Mouse (Mus musculus) lung, postnatal 0 days (tissue): ENCODE data around the gene Il10rb. TPM values are rescaled to one million over a fixed set of nuclear protein-coding genes. Genes with fewer than 3 reads are reported as not detected.
"Not testable (repeated sequence)": the region's sequence is repeated elsewhere in the genome, so short reads cannot be mapped to it uniquely, and the experiment has no call there.

Experiments
- ATAC-seq: fragments of 200-750 bp; cut with Nextera tagmentation; 2 replicates; pipeline ENCODE4 v1.8.0; 2017; ENCODE audit warnings: moderate library complexity
- DNase-seq: peaks from one replicate; pipeline ENCODE4 v3.0.0-alpha.2; 2016; ENCODE audit warnings: low spot score
- H3K27ac ChIP-seq: fragments of 300-500 bp; sonication (generic); 2 replicates; pipeline ENCODE4 v1.5.1; 2014; ENCODE audit warnings: antibody characterized with exemption, mild to moderate bottlenecking, low read length, mixed read lengths
- H3K27me3 ChIP-seq: fragments of 300-500 bp; sonication (generic); replicated peaks from 2 replicates; pipeline ENCODE4 v1.6.1; 2014; ENCODE audit warnings: low read length, mixed read lengths; ENCODE audit not compliant: insufficient read depth
- H3K36me3 ChIP-seq: fragments of 300-500 bp; sonication (generic); 2 replicates; pipeline ENCODE4 v1.6.1; 2014; ENCODE audit warnings: low read length, mixed read lengths; ENCODE audit not compliant: insufficient read depth
- H3K4me1 ChIP-seq: fragments of 300-500 bp; sonication (generic); 2 replicates; pipeline ENCODE4 v1.6.1; 2014; ENCODE audit warnings: antibody characterized with exemption, low read depth, low read length, mixed read lengths; ENCODE audit not compliant: insufficient read depth
- H3K4me2 ChIP-seq: fragments of 300-500 bp; sonication (generic); replicated peaks from 2 replicates; pipeline ENCODE4 v1.6.1; 2014; ENCODE audit warnings: low read depth, mild to moderate bottlenecking, low read length, moderate library complexity, mixed read lengths
- H3K4me3 ChIP-seq: fragments of 300-500 bp; sonication (generic); 2 replicates; pipeline ENCODE4 v1.5.1; 2014; ENCODE audit warnings: low read depth, low read length
- H3K9ac ChIP-seq: fragments of 300-500 bp; sonication (generic); replicated peaks from 2 replicates; pipeline ENCODE4 v1.6.1; 2014; ENCODE audit warnings: low read depth, mild to moderate bottlenecking
- H3K9me3 ChIP-seq: fragments of 300-500 bp; sonication (generic); 2 replicates; pipeline ENCODE4 v1.6.1; 2016; ENCODE audit warnings: low read length, mixed read lengths
- CTCF ChIP-seq: IDR thresholded peaks from 2 replicates; pipeline ENCODE4 v1.5.1; 2016; ENCODE audit warnings: antibody characterized with exemption, mild to moderate bottlenecking
- EP300 ChIP-seq: IDR thresholded peaks from 2 replicates; pipeline ENCODE4 v1.6.1; 2016; ENCODE audit warnings: antibody characterized with exemption, mild to moderate bottlenecking, control low read depth
- WGBS: fragments of 180-500 bp; shearing (Covaris S2); extraction: QIAGEN DNeasy Blood & Tissue Kit; methylation state at CpG from one replicate; pipeline ENCODE4 v1.1.7; 2014; 5-methylcytosine and 5-hydroxymethylcytosine counted together
- polyA plus RNA-seq: library from polyadenylated mRNA; unstranded; fragments of >200 nt; fragmentation: Nextera tagmentation; extraction: Ambion mirVana; gene quantifications from 2 replicates; pipeline ENCODE4 v1.2.1, GENCODE M21; 2015

The Il10rb gene
- polyA plus RNA-seq, 1 experiment from 2014 or later, result 90.5 TPM

- 74% methylated on average over 3 of the region's 3 CpGs for WGBS
These were observed 28.2 kb downstream of the Il10rb start for GRCm38 (mm10) chr16:91434119-91434518.

GRCm38 (mm10) chr16:91438081-91438480 is 32.1 kb downstream of the Il10rb start:
- Histone ChIP-seq H3K4me2 (no peak overlapping the region), H3K36me3 (no peaks in the 10 kb centered on the region), H3K27me3 (no peaks in the 10 kb centered on the region), H3K27ac (no peak overlapping the region), H3K4me3 (no peak overlapping the region), H3K4me1 (peaks cover 3% of the 10 kb centered on the region; the same call in 1 of the 2 replicates), H3K9ac (no peak overlapping the region), H3K9me3 (no peaks in the 10 kb centered on the region)
- WGBS, result 63% methylated on average over 3 of the region's 3 CpGs
- TF ChIP-seq EP300 (no peak), CTCF (no peak)
- ATAC-seq (no peak), DNase-seq (no peak)

More at GRCm38 (mm10) chr16:91434119-91434518, 28.2 kb downstream of the Il10rb start:
- Histone ChIP-seq H3K9me3 (no peaks in the 10 kb centered on the region), H3K4me2 (no peak overlapping the region), H3K4me1 (no peaks in the 10 kb centered on the region; the same call in 1 of the 2 replicates), H3K27me3 (no peaks in the 10 kb centered on the region), H3K27ac (no peak overlapping the region), H3K9ac (no peak overlapping the region), H3K4me3 (no peak overlapping the region), H3K36me3 (no peaks in the 10 kb centered on the region)
- no peak for TF ChIP-seq CTCF
- no peak for TF ChIP-seq EP300
- DNase-seq (no peak), ATAC-seq (no peak)

GRCm38 (mm10) chr16:91438599-91438998 is 32.6 kb downstream of the Il10rb start:
- not testable (repeated sequence) for H3K36me3 ChIP-seq, H3K4me1 ChIP-seq, H3K9ac ChIP-seq, H3K4me2 ChIP-seq, ATAC-seq, H3K9me3 ChIP-seq, H3K27me3 ChIP-seq, H3K4me3 ChIP-seq, H3K27ac ChIP-seq, DNase-seq
- WGBS, result 80% methylated on average over 1 of the region's 1 CpGs

DNA sequence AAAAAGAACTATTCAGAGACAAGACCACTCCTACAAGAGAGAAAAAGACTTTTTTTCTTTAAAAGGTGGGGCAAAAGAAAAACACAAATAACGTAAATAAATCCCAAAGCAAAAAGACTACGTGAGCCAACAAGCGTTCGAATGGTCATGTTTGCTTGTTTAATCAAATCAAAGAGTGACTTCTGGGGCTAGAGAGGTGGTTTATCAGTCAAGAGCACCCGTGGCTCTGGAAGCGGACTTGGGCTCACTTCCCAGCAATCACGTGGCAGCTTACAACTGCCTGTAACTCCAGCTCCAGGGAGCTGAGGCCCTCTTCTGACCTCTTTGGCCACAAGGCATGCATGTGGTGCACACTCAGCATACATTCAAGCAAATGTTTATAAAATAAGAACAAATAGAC is 35.4 kb downstream of the Il10rb start:
- Histone ChIP-seq H3K36me3 (no peaks in the 10 kb centered on the region), H3K4me2 (no peak overlapping the region), H3K27me3 (no peaks in the 10 kb centered on the region), H3K4me1 (peaks cover 3% of the 10 kb centered on the region; the same call in 1 of the 2 replicates), H3K9ac (no peak overlapping the region), H3K4me3 (no peak overlapping the region), H3K27ac (peak overlapping the region; percentile 43; the same call in 1 of the 2 replicates), H3K9me3 (no peaks in the 10 kb centered on the region)
- DNase-seq (peak; percentile 88), ATAC-seq (peak; percentile 96)
- TF ChIP-seq CTCF (peak; percentile 67), EP300 (peak; percentile 26; the same call in 1 of the 2 replicates)
- WGBS, result 9% methylated on average over 7 of the region's 7 CpGs

- Histone ChIP-seq H3K9ac (no peak overlapping the region), H3K27ac (peak overlapping the region; percentile 39; the same call in 1 of the 2 replicates), H3K4me2 (no peak overlapping the region), H3K36me3 (no peaks in the 10 kb centered on the region), H3K4me1 (peaks cover 3% of the 10 kb centered on the region; the same call in 1 of the 2 replicates), H3K9me3 (no peaks in the 10 kb centered on the region), H3K4me3 (no peak overlapping the region), H3K27me3 (no peaks in the 10 kb centered on the region)
- WGBS, result 56% methylated on average over 7 of the region's 7 CpGs
- no peak for DNase-seq
- TF ChIP-seq CTCF (no peak), EP300 (no peak)
- peak; percentile 61 for ATAC-seq
These were observed 35.9 kb downstream of the Il10rb start for GRCm38 (mm10) chr16:91441811-91442240.

DNA sequence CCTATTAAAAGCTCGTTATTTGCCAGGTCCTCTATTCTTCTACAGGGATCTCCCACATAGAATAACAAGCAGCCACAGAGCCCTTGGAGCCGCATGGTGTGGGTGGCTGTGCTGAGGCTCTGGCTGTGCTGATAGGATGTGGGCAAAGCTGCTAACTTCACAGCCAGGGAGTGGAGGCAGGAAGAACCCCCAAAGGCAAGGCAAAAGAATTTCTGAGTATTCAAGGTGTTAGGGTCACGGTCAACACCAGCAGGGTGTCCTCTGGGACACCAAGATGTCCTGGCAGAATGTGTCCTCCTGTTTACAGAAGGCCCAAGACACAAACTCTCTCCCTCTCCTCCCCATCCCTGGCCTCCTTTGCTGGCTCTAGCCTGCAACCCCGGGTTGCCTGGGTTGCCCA is 36.5 kb downstream of the Il10rb start:
- Histone ChIP-seq H3K4me3 (no peak overlapping the region), H3K4me1 (peaks cover 3% of the 10 kb centered on the region; the same call in 1 of the 2 replicates), H3K9ac (no peak overlapping the region), H3K4me2 (no peak overlapping the region), H3K36me3 (no peaks in the 10 kb centered on the region), H3K9me3 (no peaks in the 10 kb centered on the region), H3K27me3 (no peaks in the 10 kb centered on the region), H3K27ac (no peak overlapping the region)
- DNase-seq (no peak), ATAC-seq (no peak)
- TF ChIP-seq CTCF (no peak), EP300 (no peak)
- WGBS, result 62% methylated on average over 4 of the region's 4 CpGs

- 74% methylated on average over 8 of the region's 8 CpGs for WGBS
- no peak overlapping the region for H3K9ac ChIP-seq
- H3K4me2 ChIP-seq, result no peak overlapping the region
- H3K9me3 ChIP-seq, result no peaks in the 10 kb centered on the region
- no peak for ATAC-seq
- no peaks in the 10 kb centered on the region for H3K36me3 ChIP-seq
- no peak overlapping the region for H3K4me3 ChIP-seq
- TF ChIP-seq EP300 (no peak), CTCF (no peak)
- H3K4me1 ChIP-seq, result peaks cover 3% of the 10 kb centered on the region; the same call in 1 of the 2 replicates
- no peak for DNase-seq
- H3K27ac ChIP-seq, result no peak overlapping the region
- H3K27me3 ChIP-seq, result no peaks in the 10 kb centered on the region
These were observed 37.2 kb downstream of the Il10rb start for GRCm38 (mm10) chr16:91443211-91443611.
